Mouse (Mus musculus): ENCODE measurements around the gene Retreg1.

Gene Retreg1

GRCm38 (mm10) chr15:25884416-25884958 lies 41.5 kb downstream of the Retreg1 start:
- DNase-seq: no peak

DNA sequence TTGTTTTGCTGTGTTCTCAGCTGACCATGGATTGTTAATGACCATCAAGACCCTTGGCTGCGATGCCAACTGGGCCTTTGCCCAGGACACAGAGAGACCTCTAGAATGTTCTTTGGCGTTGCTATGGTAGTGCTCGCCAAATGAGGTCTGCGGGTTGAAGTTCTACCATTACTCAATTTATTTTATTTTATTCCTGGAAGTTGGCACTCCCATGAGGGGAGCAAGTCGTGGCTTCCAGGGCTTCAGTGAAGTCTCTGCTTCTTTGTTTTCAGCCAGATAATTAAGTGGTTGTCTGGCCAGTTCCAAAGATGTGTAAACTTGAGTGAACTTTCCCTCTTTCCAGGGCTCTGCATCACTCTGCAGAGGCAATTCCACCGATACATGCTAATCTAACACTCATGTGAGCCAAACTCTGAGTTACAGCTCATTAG lies 43.6 kb downstream of the Retreg1 start:
- DNase-seq: no peak

- no peak for DNase-seq
Measured at GRCm38 (mm10) chr15:25889927-25890326, 46.9 kb downstream of the Retreg1 start.

- DNase-seq: peak; percentile 81 to 86
Measured at GRCm38 (mm10) chr15:25891556-25891955, 48.6 kb downstream of the Retreg1 start.

DNA sequence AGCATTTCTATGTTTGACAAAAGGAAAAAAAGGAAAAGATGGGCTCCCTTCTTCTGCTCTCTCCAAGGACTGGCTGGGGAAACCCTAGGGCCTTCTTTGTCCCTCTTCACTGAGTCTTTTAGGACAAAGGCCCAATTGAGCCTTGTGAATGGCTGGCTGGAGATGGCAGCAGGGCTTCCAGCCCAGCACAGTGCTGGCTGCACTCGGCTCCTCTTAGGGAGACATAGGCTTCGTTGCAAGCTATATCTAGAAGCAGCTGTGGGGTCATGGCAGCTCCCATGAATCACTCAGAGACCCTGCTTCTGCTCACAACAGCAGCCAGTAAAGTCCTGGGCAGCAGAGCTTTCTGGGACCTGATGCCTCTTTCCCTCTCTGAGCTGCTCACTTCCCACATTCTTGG lies 50.3 kb downstream of the Retreg1 start:
- DNase-seq: no peak

DNA sequence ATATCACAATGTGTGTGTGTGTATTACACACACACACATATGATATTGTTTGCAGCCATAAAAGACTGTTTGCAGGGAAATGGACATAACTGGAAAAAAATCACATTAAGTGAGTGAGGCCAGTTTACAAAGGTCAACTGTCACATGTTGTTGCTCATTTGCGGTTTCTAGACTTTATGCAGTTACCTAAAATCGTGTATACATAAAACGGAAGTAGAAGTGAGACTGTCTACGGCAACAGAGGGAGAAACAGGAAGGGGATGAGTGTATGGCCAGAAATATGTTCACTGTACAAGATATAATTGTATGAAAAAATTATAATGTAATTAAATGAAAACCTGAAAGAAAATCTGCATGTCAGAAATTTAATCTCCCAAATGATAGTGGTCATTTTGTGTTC lies 53.8 kb downstream of the Retreg1 start:
- peak in 1 of 2 experiments; percentile 36 for DNase-seq

GRCm38 (mm10) chr15:25897617-25898016 lies 54.6 kb downstream of the Retreg1 start:
- DNase-seq: peak; percentile 30 to 34

GRCm38 (mm10) chr15:25899021-25899420 lies 56.0 kb downstream of the Retreg1 start:
- no peak for DNase-seq

DNA sequence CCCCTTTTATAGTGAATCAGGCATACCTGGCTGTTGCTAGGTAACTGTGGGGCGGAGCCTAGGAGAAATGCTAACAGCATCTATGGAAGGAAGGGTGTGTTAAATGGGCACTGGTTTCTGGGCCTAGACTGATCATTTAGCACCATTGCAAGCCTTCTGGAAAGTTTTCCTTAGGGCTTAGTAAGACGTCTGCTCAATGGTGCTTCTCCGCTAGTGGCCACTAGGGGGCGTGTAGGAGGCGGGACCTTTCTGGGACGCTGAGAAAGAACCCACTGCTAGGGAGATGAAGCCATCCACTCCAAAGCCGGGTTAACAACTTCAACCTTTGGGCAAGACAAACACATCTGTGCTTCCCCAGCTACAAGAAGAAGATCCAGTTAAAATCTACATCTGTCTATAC lies 57.6 kb downstream of the Retreg1 start:
- DNase-seq: peak; percentile 87 to 89

GRCm38 (mm10) chr15:25902931-25903615 lies 60.1 kb downstream of the Retreg1 start:
- DNase-seq: peak; percentile 64 to 74

- DNase-seq: no peak
Measured at GRCm38 (mm10) chr15:25904435-25905021, 61.5 kb downstream of the Retreg1 start.

DNA sequence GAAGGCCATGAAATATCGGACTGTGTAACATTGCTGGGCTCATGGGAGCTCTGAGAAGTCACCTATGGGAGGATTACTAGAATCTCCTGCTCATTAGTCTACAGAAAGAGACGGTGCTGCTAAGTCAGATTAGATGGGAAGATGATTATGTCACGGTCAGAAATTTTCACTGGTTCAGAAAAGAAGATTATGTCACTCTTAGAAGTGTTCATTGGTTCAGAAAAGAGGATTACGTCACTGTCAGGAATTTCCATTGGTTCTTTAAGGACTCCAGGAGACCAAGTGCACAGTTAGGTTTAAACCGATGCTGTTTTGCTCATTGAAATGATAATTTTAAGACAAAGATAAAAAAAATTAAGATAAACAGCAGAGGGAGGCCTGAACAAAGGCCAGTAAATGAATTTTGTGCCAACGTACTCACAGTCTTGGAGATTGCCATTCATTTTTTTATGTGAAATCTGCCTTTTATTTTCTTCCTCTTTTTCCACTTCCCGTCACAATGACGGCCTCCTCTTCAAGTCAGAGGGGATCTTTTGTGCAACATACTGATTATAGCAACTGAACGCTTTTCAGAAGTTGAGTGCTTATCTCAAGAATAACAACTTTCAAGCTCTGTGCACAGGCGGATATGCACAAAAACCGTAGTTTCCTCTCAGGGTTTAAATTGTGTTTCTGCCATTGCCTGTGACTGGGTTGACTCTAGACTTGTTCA lies 67.0 kb downstream of the Retreg1 start:
- peak; percentile 46 to 47 for DNase-seq

- no peak for DNase-seq
Measured at GRCm38 (mm10) chr15:25910495-25910865, 67.5 kb downstream of the Retreg1 start.

- DNase-seq: no peak
Measured at GRCm38 (mm10) chr15:25910924-25911323, 67.9 kb downstream of the Retreg1 start.

GRCm38 (mm10) chr15:25912911-25913310 lies 69.9 kb downstream of the Retreg1 start:
- no peak for DNase-seq

GRCm38 (mm10) chr15:25913659-25914058 lies 70.7 kb downstream of the Retreg1 start:
- DNase-seq: no peak

- DNase-seq: no peak
Measured at GRCm38 (mm10) chr15:25914160-25914559, 71.2 kb downstream of the Retreg1 start.

- no peak for DNase-seq
Measured at GRCm38 (mm10) chr15:25915013-25915412, 72.0 kb downstream of the Retreg1 start.

DNA sequence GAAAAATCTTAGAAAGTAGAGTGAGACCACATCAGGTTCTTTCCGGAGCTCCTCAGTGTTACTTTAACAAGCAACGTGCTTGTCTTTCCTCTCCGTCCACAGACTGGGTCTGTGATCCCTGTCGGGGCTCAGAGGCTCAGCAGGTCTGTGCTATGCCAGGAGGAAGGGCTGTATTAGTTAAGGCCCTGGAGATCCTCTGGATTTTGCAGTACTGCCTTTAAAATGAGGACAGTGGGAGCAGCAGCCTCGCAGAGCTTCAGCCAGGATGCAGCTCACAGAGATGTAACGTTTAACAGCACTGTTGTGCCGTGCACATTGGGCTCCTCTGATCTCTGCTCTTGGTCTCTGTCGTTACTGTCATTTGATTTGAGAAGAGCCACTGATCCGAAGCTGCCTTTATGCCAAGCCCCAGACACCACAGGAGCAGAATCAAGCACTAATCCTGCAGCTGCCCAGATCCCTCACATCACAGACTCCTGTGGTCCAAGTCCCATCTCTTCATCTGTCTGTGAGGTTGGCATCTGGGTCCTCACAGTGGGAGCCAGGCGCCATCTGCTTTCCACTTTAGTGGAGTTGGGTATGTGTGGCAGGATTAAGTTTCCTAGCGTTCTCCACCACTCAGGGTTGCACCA lies 72.7 kb downstream of the Retreg1 start:
- DNase-seq: no peak

DNA sequence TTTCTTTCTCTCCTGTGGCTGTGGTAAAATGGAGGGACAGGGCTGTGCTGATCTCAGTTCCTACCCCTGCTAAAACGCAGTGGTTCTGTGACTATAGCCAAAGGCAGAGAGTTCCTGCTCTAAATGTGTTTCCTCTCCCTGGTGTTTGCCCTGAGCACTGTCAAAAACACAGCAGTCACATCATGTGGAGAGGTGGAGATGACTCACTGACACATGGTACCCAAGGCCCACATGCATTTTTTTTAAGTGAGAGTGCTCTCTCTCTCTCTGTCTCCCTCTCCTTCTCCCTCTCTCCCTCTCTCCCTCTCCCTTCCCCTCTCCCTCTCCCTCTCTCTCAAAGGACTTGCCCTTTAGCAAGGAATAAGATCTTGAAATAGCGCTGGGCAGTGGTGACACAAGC lies 73.3 kb downstream of the Retreg1 start:
- DNase-seq: no peak

GRCm38 (mm10) chr15:25918641-25919040 lies 75.7 kb downstream of the Retreg1 start:
- DNase-seq: no peak

- DNase-seq: peak; percentile 37 to 39
Measured at GRCm38 (mm10) chr15:25919995-25920394, 77.0 kb downstream of the Retreg1 start.

DNA sequence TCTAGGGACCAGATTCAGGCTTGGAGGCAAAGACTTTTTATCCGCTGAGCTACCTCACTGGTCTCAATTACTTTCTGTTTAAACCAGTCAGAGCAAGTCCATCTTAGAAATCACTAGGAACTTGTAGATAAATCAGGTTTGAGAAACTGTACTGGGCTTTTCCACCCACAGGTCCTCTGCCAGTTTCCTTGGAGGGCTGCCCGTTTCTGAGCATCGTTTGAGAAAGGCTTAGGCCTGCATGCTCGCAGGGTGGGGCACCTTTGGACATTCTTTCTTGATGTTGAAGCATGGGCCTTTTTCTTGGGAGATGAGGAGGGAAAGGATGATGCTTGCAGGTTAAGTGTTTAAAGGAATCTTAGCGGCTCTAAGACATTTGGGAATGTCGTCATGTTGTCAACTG lies 77.9 kb downstream of the Retreg1 start:
- DNase-seq: no peak

Measured in B cell, adult 2 months (primary cell).